Mouse (Mus musculus) Patski (cell line): ENCODE data around the gene Natd1. TPM values are rescaled to one million over a fixed set of nuclear protein-coding genes. Genes with fewer than 3 reads are reported as not detected.
A peak's percentile ranks its signal among the peaks of the same experiment; 100 is the strongest.
"Not testable (repeated sequence)": the region's sequence is repeated elsewhere in the genome, so short reads cannot be mapped to it uniquely, and the experiment has no call there.

Source experiments
- ATAC-seq: fragments of 100-300 bp; one replicate; pipeline ENCODE4 v1.8.0; 2021
- CTCF ChIA-PET: fragments of 350-600 bp; sonication (Branson Sonifier 250); formaldehyde crosslinking; loops from one replicate; lab custom pipeline; 2022; ENCODE audit warnings: inconsistent platforms; lab: Charles Lee
- POLR2A ChIA-PET: fragments of 350-600 bp; sonication (Branson Sonifier 250); formaldehyde crosslinking; loops from one replicate; lab custom pipeline; 2022; ENCODE audit warnings: antibody characterized with exemption, inconsistent platforms; lab: Charles Lee
- DNase-seq: peaks from one replicate; pipeline ENCODE4 v3.0.0-alpha.2; 2011; ENCODE audit warnings: low read depth, low spot score
- H3K27me3 ChIP-seq: fragments of 371-371 bp; one replicate; pipeline ENCODE4 v1.5.1; 2021
- CTCF ChIP-seq: fragments of 100-300 bp; IDR thresholded peaks from one replicate; pipeline ENCODE4 v1.5.1; 2021
- in situ Hi-C: fragments of 300-500 bp; cut with MboI; formaldehyde crosslinking; loops from 3 replicates; pipeline ENCODE4 v1.11.1; 2018; ENCODE audit warnings: low pct_unique_long_range_greater_than_20kb, mixed read lengths
- polyA plus RNA-seq: library from polyadenylated mRNA; unstranded; gene quantifications from one replicate; pipeline ENCODE4 v1.2.3, GENCODE M21; 2021

Natd1 gene
- polyA plus RNA-seq, 1 experiment from 2014 or later = 23.1 TPM

- POLR2A ChIA-PET = interaction anchor here (0.9 kb wide), 1 partner anchor 100 kb away, joined by 3 read pairs; no protein-coding TSS in a partner anchor
- TF ChIP-seq CTCF = no peak
- in situ Hi-C loops = no loop called here
- DNase-seq (no peak), ATAC-seq (no peak)
- no peaks in the 10 kb centered on the region for H3K27me3 ChIP-seq
- CTCF ChIA-PET = interaction anchor here (1.3 kb wide), 1 partner anchor 11 kb away, joined by 3 read pairs; no protein-coding TSS in a partner anchor
These were observed 18.6 kb downstream of the Natd1 start for GRCm38 (mm10) chr11:60895915-60896314.

- in situ Hi-C loops = no loop called here
- DNase-seq (no peak), ATAC-seq (no peak)
- no peak for TF ChIP-seq CTCF
- no peaks in the 10 kb centered on the region for H3K27me3 ChIP-seq
- ChIA-PET CTCF (no interaction called here), POLR2A (interaction anchor here (0.6 kb wide), 1 partner anchor 35 kb away, joined by 3 read pairs; no protein-coding TSS in a partner anchor)
These were observed 23.8 kb downstream of the Natd1 start for GRCm38 (mm10) chr11:60890744-60891143.

- H3K27me3 ChIP-seq = no peaks in the 10 kb centered on the region
- in situ Hi-C loops = no loop called here
- ChIA-PET CTCF (no interaction called here), POLR2A (interaction anchor here (0.6 kb wide), 1 partner anchor 35 kb away, joined by 3 read pairs; no protein-coding TSS in a partner anchor)
- ATAC-seq = no peak
- no peak for TF ChIP-seq CTCF
- DNase-seq = no peak
These were observed 24.3 kb downstream of the Natd1 start for GRCm38 (mm10) chr11:60890286-60890685.

- in situ Hi-C loops = no loop called here
- no peak for ATAC-seq
- no peak for DNase-seq
- POLR2A ChIA-PET = no interaction called here
- no peaks in the 10 kb centered on the region for H3K27me3 ChIP-seq
- TF ChIP-seq CTCF = no peak
- CTCF ChIA-PET = no interaction called here
These were observed 24.7 kb downstream of the Natd1 start for GRCm38 (mm10) chr11:60889861-60890260.

GRCm38 (mm10) chr11:60886986-60887385 lies 27.6 kb downstream of the Natd1 start:
- CTCF ChIA-PET = interaction anchor here (1.4 kb wide), 1 partner anchor 9 kb away, joined by 5 read pairs; no protein-coding TSS in a partner anchor
- DNase-seq, ATAC-seq, in situ Hi-C loops, POLR2A ChIA-PET, H3K27me3 ChIP-seq: not testable (repeated sequence)

GRCm38 (mm10) chr11:60882386-60882785 lies 32.2 kb downstream of the Natd1 start:
- in situ Hi-C loops = no loop called here
- no peak for TF ChIP-seq CTCF
- H3K27me3 ChIP-seq = no peaks in the 10 kb centered on the region
- POLR2A ChIA-PET = interaction anchor here (1.1 kb wide), 1 partner anchor 78 kb away, joined by 4 read pairs; no protein-coding TSS in a partner anchor
- CTCF ChIA-PET = interaction anchor here (0.8 to 1.2 kb wide), 3 partner anchors 9 to 248 kb away, joined by 3 read pairs; no protein-coding TSS in a partner anchor
- no peak for ATAC-seq
- peak; percentile 33 for DNase-seq

GRCm38 (mm10) chr11:60880559-60880958 lies 34.0 kb downstream of the Natd1 start:
- ChIA-PET POLR2A (no interaction called here), CTCF (interaction anchor here (0.7 to 1.7 kb wide), 2 partner anchors 19 to 34 kb away, joined by 3 read pairs; no protein-coding TSS in a partner anchor)
- DNase-seq (no peak), ATAC-seq (no peak)
- H3K27me3 ChIP-seq = no peaks in the 10 kb centered on the region
- in situ Hi-C loops = no loop called here
- no peak for TF ChIP-seq CTCF

GRCm38 (mm10) chr11:60879423-60879822 lies 35.1 kb downstream of the Natd1 start:
- DNase-seq (no peak), ATAC-seq (no peak)
- in situ Hi-C loops = no loop called here
- TF ChIP-seq CTCF = peak; percentile 84
- no peaks in the 10 kb centered on the region for H3K27me3 ChIP-seq
- POLR2A ChIA-PET = interaction anchor here (0.6 to 0.9 kb wide), 3 partner anchors 30 to 195 kb away, joined by 3 to 4 read pairs (median 3); no protein-coding TSS in a partner anchor
- CTCF ChIA-PET = interaction anchor here (1.0 to 1.7 kb wide), 3 partner anchors 33 to 181 kb away, joined by 3 read pairs; no protein-coding TSS in a partner anchor

- no peaks in the 10 kb centered on the region for H3K27me3 ChIP-seq
These were observed 35.8 kb downstream of the Natd1 start, which contains the start of gene Tmem11 for GRCm38 (mm10) chr11:60878675-60879294. TSS of gene Tmem11 (minus strand) at chr11:60879272.

GRCm38 (mm10) chr11:60878056-60878612 lies 36.4 kb downstream of the Natd1 start:
- ChIA-PET POLR2A (interaction anchor here (0.6 kb wide), 1 partner anchor 44 kb away, joined by 3 read pairs; no protein-coding TSS in a partner anchor), CTCF (interaction anchor here (0.8 kb wide), 2 partner anchors 9 to 35 kb away, joined by 3 to 5 read pairs; no protein-coding TSS in a partner anchor)
- ATAC-seq (peak; percentile 40), DNase-seq (peak; percentile 22)
- no peaks in the 10 kb centered on the region for H3K27me3 ChIP-seq
- TF ChIP-seq CTCF = peak; percentile 65
- in situ Hi-C loops = no loop called here

More at GRCm38 (mm10) chr11:60878675-60879294, 35.8 kb downstream of the Natd1 start, which contains the start of gene Tmem11:
- peak; percentile 82 for DNase-seq
- ChIA-PET CTCF (interaction anchor here (1.0 to 1.7 kb wide), 3 partner anchors 33 to 180 kb away, joined by 3 read pairs; no protein-coding TSS in a partner anchor), POLR2A (interaction anchor here (0.6 to 0.9 kb wide), 3 partner anchors 31 to 196 kb away, joined by 3 to 4 read pairs (median 3); no protein-coding TSS in a partner anchor)
- TF ChIP-seq CTCF = no peak
- peak; percentile 88 for ATAC-seq
- in situ Hi-C loops = no loop called here
